Mouse (Mus musculus): Measurements from ENCODE around the gene Usp13.

GRCm38 (mm10) chr3:32951382-32951781, 134.0 kb downstream of the Usp13 start:
- TF ChIP-seq POLR2A (IDR thresholded peaks at IDR 0.05; ENCODE audit: extremely low read depth, insufficient read depth, low read length) (no peak), CTCF (IDR thresholded peaks at IDR 0.05; ENCODE audit: extremely low read depth, insufficient read depth, low read length) (no peak)
